8 mouse cellular contexts compared by ENCODE assay signal in the genomic region with DNA sequence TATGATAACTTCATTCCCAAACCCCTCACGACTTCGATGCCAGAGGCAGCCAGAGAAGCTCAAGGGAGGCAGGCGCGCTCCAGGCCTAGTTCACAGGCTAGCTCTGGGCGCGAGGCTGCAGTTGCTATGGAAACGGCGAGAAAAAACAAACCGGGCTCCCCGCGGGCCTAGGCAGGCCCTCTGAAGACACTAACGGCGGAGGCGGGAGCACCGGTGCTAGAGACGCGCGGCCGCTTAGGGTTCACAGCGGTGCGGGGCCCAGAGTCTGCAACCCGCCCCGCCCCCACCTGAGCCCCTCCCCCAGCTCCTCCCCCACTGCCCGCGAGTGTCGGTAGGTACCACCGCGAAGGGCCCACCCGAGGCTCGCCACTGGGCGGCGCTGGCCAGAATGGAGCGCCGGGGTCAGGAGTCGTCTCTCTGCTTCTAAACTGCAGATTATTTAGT. TPM values are rescaled to one million over a fixed set of nuclear protein-coding genes. Genes with fewer than 3 reads are reported as not detected.
DNase-seq lines count a peak whose midpoint lies in the region; ATAC-seq and TF ChIP-seq lines count a peak whose summit lies in the region.

No protein-coding gene starts in this region.

- TF ChIP-seq CTCF in heart, postnatal 0 days (IDR thresholded peaks at IDR 0.05; ENCODE audit: low read depth) = peak; percentile 14; the same call in 1 of the 2 replicates

- H3K9ac ChIP-seq in embryonic facial prominence, embryonic 13.5 days = peak overlapping the region; percentile 63
- no peak overlapping the region; the same call in 1 of the 2 replicates for H3K9ac ChIP-seq in heart, postnatal 0 days (replicated peaks; ENCODE audit: low read depth, low read length)
- H3K9ac ChIP-seq in liver, embryonic 12.5 days = no peak overlapping the region

- WGBS in embryonic facial prominence, embryonic 13.5 days = under 1% methylated on average over 33 of the region's 35 CpGs
- under 1% methylated on average over 33 of the region's 35 CpGs for WGBS in heart, postnatal 0 days
- under 1% methylated on average over 35 of the region's 35 CpGs for WGBS in liver, embryonic 12.5 days (ENCODE audit: insufficient replicate concordance)

- H3K36me3 ChIP-seq in embryonic facial prominence, embryonic 13.5 days = no peaks in the 10 kb centered on the region
- H3K36me3 ChIP-seq in heart, postnatal 0 days (replicated peaks; ENCODE audit: control insufficient read depth, insufficient read depth, low read length) = no peaks in the 10 kb centered on the region
- no peaks in the 10 kb centered on the region for H3K36me3 ChIP-seq in liver, embryonic 12.5 days

- H3K4me1 ChIP-seq in embryonic facial prominence, embryonic 13.5 days = peaks cover 17% of the 10 kb centered on the region
- H3K4me1 ChIP-seq in heart, postnatal 0 days (ENCODE audit: control insufficient read depth, insufficient read depth) = no peaks in the 10 kb centered on the region
- no peaks in the 10 kb centered on the region for H3K4me1 ChIP-seq in liver, embryonic 12.5 days

- H3K27ac ChIP-seq in embryonic facial prominence, embryonic 13.5 days = no peak overlapping the region
- no peak overlapping the region for H3K27ac ChIP-seq in heart, postnatal 0 days (ENCODE audit: low read depth)
- no peak overlapping the region for H3K27ac ChIP-seq in liver, embryonic 12.5 days

- no peak for TF ChIP-seq EP300 in heart, postnatal 0 days (IDR thresholded peaks at IDR 0.05; ENCODE audit: low read depth)

- H3K27me3 ChIP-seq in embryonic facial prominence, embryonic 13.5 days = peaks cover 52% of the 10 kb centered on the region
- peaks cover 25% of the 10 kb centered on the region for H3K27me3 ChIP-seq in heart, postnatal 0 days (ENCODE audit: control insufficient read depth, insufficient read depth, low read length)
- H3K27me3 ChIP-seq in liver, embryonic 12.5 days (replicated peaks) = peaks cover 59% of the 10 kb centered on the region

- peaks cover 7% of the 10 kb centered on the region for H3K9me3 ChIP-seq in embryonic facial prominence, embryonic 13.5 days
- 0 out of 2 replicates have a peak, but pooled peaks cover 3% of the 10 kb centered on the region for H3K9me3 ChIP-seq in heart, postnatal 0 days (replicated peaks; ENCODE audit: control insufficient read depth, low read length)
- H3K9me3 ChIP-seq in liver, embryonic 12.5 days (replicated peaks) = 0 out of 2 replicates have a peak, but pooled peaks cover 4% of the 10 kb centered on the region

- H3K4me3 ChIP-seq in embryonic facial prominence, embryonic 13.5 days = peak overlapping the region; percentile 54
- H3K4me3 ChIP-seq in heart, postnatal 0 days (ENCODE audit: low read depth, low read length) = peak overlapping the region; percentile 53
- H3K4me3 ChIP-seq in liver, embryonic 12.5 days = peak overlapping the region; percentile 46

- DNase-seq in B cell, adult 2 months = peak; percentile 42 to 45
- peak; percentile 14 to 35 for DNase-seq in adrenal gland, postnatal 4 days (ENCODE audit: low spot score in 2 of 2)
- DNase-seq in heart, postnatal 0 days (ENCODE audit: low spot score) = peak; percentile 11
- peak; percentile 63 to 81 for DNase-seq in kidney, postnatal 36 days
- peak; percentile 82 for DNase-seq in neural tube, embryonic 10.5 days (ENCODE audit: extremely low spot score, low spot score)
- peak; percentile 61 for DNase-seq in thymus, postnatal 0 days (ENCODE audit: low spot score)

- peak overlapping the region; percentile 94 for H3K4me2 ChIP-seq in embryonic facial prominence, embryonic 13.5 days
- H3K4me2 ChIP-seq in heart, postnatal 0 days (ENCODE audit: low read depth, low read length) = peak overlapping the region; percentile 81
- peak overlapping the region; percentile 65 for H3K4me2 ChIP-seq in liver, embryonic 12.5 days

- ATAC-seq in embryonic facial prominence, embryonic 13.5 days (ENCODE audit: insufficient number of reproducible peaks, insufficient read depth, low FRiP score, low TSS enrichment, low read depth) = peak; percentile 61
- peak; percentile 68 for ATAC-seq in heart, postnatal 0 days (ENCODE audit: insufficient read depth, low read depth)
- peak; percentile 65 for ATAC-seq in liver, embryonic 12.5 days

RNA-seq across cellular contexts. Expression of gene Dcdc2a, which starts 0.7 kb away (rescaled TPM):
- 10 to 100 TPM in 1 of 2 experiments, under 1 TPM in 1; 0.79 to 20.8 TPM for total RNA-seq in adrenal gland, postnatal 4 days (2021)
- polyA plus RNA-seq in embryonic facial prominence, embryonic 13.5 days (2015; fragmentation: Nextera tagmentation; extraction: Ambion mirVana) = 0.73 and 1.3 TPM in 2 replicates
- 0.04 TPM in 1 of 2 replicates, not detected in the other for total RNA-seq in heart, postnatal 0 days (2014; rRNA removed; ENCODE audit: low replicate concordance)
- polyA plus RNA-seq in heart, postnatal 0 days (2015; fragmentation: Nextera tagmentation; extraction: Ambion mirVana) = 0.25 and 0.49 TPM in 2 replicates
- 0.13 and 0.15 TPM in 2 replicates for polyA plus RNA-seq in liver, embryonic 12.5 days (2016; fragmentation: Nextera tagmentation; extraction: Ambion mirVana)
- 0.57 and 0.60 TPM in 2 replicates for polyA plus RNA-seq in thymus, postnatal 0 days (2015; fragmentation: Nextera tagmentation; extraction: Ambion mirVana)

RNA-seq across cellular contexts. Expression of gene Mrs2, which starts 35.0 kb away (rescaled TPM):
- 10 to 100 TPM; 57.5 to 74.4 TPM for total RNA-seq in adrenal gland, postnatal 4 days (2021)
- polyA plus RNA-seq in embryonic facial prominence, embryonic 13.5 days (2015; fragmentation: Nextera tagmentation; extraction: Ambion mirVana) = 14.0 and 15.1 TPM in 2 replicates
- total RNA-seq in heart, postnatal 0 days (2014; rRNA removed; ENCODE audit: low replicate concordance) = 19.1 and 28.3 TPM in 2 replicates
- 12.9 and 13.0 TPM in 2 replicates for polyA plus RNA-seq in heart, postnatal 0 days (2015; fragmentation: Nextera tagmentation; extraction: Ambion mirVana)
- polyA plus RNA-seq in liver, embryonic 12.5 days (2016; fragmentation: Nextera tagmentation; extraction: Ambion mirVana) = 18.3 and 18.7 TPM in 2 replicates
- 18.6 and 24.6 TPM in 2 replicates for polyA plus RNA-seq in thymus, postnatal 0 days (2015; fragmentation: Nextera tagmentation; extraction: Ambion mirVana)

Comparison
In these comparisons a context has a peak if more than half of its experiments do, and no peak if none do; other contexts are left out.
1. DNase-seq: peak in every context shown above with its lines; median percentile 82 in neural tube, embryonic 10.5 days; 72 in kidney, postnatal 36 days; 61 in thymus, postnatal 0 days; 44 in B cell, adult 2 months; 24 in adrenal gland, postnatal 4 days; 11 in heart, postnatal 0 days.